Mouse (Mus musculus) R1 (cell line): Measurements from ENCODE around the gene Pllp.

Experiments used
- DNase-seq: peaks from one replicate; pipeline ENCODE4 v3.0.0-alpha.2; 2018; ENCODE audit warnings: low read depth, low spot score

Gene Pllp

DNA sequence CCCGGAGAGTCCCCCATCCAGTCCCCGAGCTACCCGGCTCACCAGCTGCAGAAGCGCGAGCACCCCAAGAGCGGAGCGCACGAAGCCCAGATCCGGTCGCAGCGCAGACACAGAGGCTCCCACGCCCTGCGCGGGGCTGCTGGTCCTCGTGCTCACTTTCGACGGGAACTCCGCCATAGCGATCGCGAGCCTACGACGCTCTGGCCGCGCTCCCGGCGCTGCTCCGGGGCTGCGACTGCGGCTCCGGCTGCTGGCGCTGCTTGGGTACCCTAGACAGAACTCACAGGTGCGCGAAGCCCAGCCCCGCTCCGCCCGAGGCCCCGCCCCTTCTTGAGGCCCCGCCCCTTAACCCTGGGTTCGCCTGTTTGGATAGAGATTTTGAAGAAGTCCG is at the start of gene Pllp:
TSS of gene Pllp (minus strand) at position 285 of the 391 bp plus-strand sequence.
- DNase-seq = peak; percentile 83

DNA sequence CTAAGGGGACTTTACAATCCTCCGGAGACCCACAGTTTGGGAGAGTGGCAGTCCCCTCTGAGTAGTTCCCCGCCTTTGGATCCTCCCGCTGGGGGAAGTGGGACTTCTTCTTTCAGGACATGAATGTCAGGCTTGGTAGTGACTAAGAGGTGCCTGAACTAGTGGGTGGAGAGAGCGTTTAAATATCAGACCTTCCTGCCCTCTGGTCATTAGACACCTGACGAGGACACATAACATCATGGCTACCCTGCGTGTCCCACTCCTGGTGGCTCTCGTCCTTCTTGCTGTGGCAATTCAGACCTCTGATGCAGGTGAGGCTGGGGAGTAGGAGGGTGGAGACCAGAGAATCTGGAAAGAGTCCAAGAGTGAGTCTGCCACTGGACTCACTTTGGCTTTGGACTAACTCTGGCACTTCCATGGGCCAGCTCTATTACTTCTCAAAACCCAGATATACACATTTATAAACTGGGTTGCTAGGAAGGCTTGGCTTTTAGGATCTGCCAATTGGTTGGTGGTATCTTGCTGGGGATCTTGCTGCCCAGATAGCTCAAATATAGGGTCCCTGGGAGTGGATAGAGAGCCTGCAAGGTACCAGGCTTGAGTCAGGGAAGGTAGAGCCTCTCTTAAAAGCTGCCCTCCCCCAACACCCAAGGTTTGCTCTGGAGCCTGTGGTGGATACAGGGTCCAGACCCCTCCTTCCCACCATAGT is 49.6 kb upstream of the Pllp start, which contains the start of gene Ccl22:
TSS of gene Ccl22 (plus strand) at position 115 of the 709 bp plus-strand sequence.
- no peak for DNase-seq

DNA sequence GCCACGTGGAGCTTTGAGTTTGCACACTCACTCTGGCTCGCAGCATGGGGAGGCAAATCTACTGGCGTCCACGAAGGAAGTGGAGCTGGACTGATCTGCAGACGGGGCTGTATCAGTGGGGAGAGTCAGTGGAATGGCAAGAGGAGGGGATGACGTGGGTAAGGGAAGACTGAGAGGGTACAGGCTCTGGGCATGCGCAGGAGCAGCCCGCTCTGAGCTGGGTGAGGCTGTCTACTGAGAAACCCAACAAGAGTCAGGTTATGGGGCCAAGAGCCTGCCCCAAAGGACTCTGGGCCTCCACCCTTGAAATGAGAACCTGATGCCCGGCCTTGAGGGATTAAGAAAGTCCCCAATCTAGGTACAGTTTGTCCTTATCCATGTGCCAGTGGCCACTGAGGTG is 48.9 kb upstream of the Pllp start:
- no peak for DNase-seq

- no peak for DNase-seq
Observed at GRCm38 (mm10) chr8:94744484-94744883, 48.4 kb upstream of the Pllp start.

- no peak for DNase-seq
Observed at GRCm38 (mm10) chr8:94741726-94742125, 45.6 kb upstream of the Pllp start.

DNA sequence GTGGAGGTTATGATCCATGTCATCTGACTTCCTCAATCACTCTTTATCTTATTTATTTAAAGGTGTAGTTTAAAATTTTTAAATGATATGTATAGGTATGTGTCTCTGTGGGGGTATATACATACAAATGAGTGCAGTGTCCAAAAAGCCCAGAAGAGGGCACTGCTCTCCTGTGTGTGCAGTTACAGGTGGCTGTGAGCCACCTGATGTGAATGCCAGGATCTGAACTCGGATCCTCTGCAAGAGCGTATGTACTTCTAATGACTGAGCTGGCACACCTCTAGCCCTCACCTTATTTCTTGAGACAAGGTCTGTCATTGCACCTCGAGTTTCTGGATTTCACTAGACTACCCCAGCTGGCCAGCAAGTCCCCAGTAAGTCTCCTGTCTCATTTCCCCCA is 44.5 kb upstream of the Pllp start:
- DNase-seq = peak; percentile 43

DNA sequence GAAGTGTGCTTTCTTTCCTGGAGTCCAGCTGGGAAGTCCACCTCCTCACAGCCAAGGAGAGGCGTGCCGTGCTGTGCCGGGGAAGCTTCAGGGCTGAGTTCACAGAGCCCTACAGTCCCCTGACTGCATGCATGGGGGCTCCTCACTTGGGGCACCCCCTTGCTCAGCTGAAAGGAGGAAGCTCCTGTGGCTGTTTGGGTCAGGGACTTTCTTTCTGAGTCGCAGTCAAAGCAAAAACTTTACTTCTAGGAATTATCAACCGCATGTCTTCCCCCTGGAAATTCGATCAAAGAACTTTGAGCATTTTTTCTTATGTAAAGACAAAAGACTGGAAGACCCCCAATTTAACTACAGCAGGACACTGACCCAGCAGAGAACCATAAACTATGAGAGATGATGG is 43.8 kb upstream of the Pllp start:
- DNase-seq = no peak

GRCm38 (mm10) chr8:94735426-94736094 is 39.5 kb upstream of the Pllp start:
- DNase-seq = no peak

DNA sequence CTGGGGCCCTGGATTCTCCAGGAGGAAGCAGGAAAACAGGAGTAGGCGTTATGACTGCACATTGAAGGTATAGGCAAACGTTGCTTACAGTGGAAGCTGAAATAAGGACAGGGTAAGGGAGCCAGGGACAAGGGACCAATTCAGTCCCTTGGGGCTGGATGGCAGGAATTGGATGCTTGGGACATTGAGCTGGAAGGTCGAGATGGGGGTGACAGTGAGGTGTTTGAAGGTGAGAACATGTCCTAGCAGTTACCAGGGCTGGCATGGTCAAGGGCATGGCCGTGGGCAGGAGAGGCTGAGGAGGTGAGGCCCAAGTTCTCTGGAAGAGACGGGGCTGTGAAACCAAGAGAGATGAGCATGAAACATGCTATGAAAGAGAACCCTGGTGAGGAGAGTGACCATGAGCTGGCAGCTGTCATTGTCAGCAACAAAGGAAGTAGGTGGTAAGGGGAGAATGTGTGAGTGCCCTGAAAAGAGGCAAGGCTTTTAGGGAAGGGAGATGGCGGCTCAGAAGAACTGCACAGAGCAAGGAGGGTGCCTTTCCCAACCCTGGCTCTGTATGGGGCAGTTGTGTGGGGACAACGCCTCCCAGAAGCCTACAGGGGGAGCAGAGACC is 38.8 kb upstream of the Pllp start:
- DNase-seq = no peak

DNA sequence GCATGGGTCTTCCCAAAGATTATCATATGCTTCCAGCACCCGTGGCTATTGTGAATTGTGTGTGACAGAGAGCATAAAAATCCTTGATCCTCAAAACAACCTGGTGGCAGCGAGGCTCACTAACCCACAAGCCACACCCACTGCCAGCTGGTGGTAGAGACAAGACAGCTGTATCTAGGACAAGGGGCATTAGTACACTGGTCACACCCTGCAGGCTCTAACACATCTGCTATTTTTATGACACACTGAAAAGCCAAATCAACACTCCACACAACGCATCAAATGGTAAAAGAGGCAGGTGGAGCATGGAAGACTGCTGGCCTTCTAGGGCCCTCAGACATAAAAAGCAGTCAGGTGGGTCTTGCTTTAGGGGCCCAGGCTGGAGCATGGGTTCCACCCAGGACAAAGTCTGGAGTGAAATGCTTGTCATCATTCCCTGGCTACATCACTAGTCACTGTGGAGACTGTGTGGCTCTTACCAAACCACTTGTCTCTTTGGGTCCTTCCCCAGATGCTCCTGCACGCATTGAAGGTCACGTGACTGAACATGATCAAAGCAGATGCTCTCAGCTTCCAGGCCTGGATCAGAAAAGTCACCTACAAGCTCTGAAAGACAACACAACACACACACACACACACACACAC is 37.9 kb upstream of the Pllp start:
- DNase-seq = no peak

DNA sequence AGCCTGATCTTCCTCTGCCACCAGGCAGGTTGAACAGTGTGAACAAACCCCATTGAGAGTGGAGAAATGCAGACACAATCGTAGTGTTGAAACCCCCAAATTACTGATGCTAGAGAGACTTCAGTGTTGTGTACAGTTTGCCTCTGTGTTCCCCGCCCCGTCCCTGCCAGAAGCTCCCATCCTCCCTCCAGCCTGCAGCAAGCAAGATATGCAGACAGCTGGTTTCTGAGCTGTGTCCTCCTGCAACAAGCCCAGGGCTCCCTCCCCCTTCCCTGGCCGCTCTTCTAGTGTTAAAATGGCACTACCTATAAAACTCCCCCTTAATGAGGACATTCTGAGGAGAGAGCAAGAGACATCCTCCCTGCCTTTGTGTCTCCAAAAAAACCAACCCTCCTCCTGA is 33.2 kb upstream of the Pllp start:
- no peak for DNase-seq

GRCm38 (mm10) chr8:94725998-94726397 is 29.9 kb upstream of the Pllp start:
- DNase-seq = no peak

DNA sequence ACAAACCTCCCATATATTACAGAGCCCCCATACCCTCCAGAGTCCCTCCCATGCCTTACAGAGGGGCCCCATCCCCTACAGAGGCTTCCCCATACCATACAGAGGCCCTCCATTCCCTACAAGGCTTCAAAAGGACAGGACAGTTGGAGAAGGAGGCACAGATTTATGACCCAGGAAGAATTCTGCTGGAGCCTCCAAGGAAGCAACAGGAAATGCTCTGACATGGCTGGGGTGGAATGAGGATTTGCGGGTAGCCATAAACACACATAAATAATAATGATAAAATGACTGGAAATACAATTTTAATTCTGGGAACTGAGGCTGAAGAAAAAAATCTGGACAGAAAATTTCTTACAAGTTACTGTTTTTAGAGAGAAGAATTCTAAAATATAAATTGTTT is 20.8 kb upstream of the Pllp start:
- no peak for DNase-seq

- DNase-seq = no peak
Observed at GRCm38 (mm10) chr8:94715871-94716270, 19.8 kb upstream of the Pllp start.

DNA sequence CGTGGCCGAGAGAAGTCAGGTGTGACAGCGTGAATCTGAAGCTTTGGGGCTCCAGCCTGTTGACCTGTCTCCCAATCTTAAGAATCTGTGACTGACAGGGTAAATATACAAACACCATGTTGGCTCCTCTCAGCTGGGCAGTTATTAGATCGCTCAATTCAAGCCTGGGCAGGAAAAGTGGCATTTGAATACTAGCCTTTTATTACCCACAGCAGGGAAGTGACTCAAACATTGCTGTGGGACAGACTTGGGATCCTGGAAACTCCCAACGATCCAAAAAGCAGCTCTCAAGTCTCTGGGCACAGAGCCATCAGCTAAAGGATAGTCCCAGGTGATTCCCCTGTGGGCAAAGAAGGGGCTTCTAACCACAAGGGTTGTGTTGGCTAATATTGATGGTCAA is 18.5 kb upstream of the Pllp start:
- no peak for DNase-seq

DNA sequence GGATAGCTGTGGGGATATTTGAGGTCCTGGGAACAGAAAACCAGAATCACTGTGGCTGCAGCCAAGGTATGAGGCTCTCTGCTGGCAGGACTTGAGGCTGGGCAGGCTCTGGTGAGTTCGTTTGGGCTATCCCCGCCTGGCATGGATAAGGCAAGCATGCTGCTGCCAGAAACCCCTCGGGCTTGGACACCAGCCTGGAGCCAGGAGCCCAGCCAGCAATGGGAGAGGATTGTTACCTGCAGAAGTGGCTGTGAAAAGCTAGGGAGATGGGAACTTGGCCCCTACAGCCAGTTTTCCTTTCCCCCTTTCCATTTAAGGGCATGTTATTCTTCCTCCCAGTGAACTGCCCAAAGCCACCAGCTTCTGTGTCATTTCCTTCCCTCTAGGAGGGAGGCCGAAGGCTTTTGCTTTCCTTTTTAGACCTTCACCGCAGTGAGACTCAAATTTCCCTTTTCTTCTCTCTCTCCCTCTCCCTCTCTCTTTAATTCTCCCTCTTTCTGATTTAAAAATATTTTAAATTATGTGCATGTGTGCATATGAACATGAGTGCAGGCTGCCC is 15.2 kb upstream of the Pllp start:
- DNase-seq = no peak

GRCm38 (mm10) chr8:94710336-94710735 is 14.3 kb upstream of the Pllp start:
- DNase-seq = no peak

DNA sequence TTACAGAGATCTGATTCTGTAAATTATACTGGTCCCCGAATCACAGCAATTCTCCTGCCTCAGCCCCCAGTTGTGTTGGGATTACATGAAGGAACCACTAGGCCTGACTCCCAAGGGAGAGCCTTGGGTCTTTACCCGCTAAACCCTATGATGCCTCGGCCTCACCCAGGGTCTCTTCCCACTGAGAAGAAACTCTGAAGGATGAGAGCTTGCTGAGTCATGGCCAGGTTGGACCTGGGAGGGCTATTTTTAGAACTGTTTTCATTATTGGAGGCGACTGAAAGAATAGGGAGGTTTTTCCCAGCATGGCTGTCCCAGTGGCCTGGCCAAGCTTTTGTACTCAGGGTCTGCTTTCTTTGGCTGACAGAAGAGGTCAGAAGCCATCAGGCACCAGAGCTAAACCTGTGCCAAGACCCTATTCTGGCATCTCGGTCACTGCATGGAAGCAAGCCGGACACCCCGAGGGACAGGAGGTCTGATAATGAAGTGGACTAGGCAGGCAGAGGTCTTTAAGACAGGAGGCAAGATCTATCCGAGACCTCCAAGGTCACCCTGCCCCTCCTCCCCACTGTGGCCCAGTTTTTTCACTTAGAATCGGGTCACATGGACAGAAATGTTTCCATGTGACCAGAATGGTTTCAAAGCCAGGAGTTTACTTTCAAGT is 10.8 kb upstream of the Pllp start:
- DNase-seq = peak; percentile 41

DNA sequence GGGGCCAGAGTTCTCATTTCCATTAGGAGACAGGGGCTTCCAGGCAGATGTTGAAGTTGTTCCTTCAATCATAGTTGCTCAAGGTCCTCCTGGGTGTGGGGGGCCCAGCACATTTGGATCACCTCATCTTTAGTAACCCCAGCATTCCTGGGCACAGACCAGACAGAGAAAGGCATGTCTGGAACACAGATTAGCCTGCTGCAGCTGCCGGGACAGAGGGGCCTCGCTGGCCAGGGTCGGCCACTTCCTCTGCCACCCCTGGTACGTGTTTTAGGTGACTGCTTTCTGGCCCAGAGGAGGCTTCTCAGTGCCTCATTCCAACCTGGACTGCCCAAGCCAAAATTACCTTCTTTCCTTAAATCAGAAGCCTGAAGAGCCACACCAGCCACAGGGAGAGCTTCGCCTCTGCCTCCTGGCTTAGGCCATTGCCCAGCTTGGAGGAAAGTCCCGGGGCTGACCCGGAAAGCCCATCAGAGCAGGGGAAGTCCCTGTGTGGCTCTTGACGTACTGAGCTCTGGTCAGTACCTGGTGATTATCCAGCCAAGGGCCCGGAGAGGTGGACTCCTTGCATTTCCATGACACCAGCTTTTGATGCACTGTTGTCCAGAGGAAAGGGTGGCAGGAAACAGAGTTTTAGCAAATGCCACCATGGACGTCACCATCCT is 9.6 kb upstream of the Pllp start:
- DNase-seq = no peak

DNA sequence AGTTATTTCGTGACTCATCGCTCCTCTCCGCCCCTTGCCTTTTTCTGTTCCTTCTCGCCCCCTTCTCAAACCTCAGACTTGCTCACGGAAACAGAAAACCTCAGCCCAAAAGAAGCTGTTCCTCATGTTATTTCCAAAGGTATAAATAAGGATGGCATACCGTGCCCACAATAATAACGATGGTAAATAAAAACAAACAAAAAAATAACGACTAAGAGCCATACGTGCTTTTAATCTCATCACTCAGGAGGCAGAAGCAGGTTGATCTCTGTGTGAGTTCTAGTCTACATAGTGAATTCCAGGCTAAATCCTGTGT is 8.5 kb upstream of the Pllp start:
- DNase-seq = no peak

GRCm38 (mm10) chr8:94703972-94704668 is 8.0 kb upstream of the Pllp start:
- peak; percentile 94 for DNase-seq
